Mouse (Mus musculus) urinary bladder, adult 2 months (tissue): Measurements from ENCODE around the gene Mup20. TPM values are rescaled to one million over a fixed set of nuclear protein-coding genes. Genes with fewer than 3 reads are reported as not detected.
"Not testable (repeated sequence)": the region's sequence is repeated elsewhere in the genome, so short reads cannot be mapped to it uniquely, and the experiment has no call there.

Experiments used
- DNase-seq: peaks from one replicate; pipeline ENCODE4 v3.0.0; 2022; ENCODE audit warnings: low spot score
- polyA plus RNA-seq: library from polyadenylated mRNA; depleted of rRNA; stranded (reverse); fragments of >200 nt; gene quantifications from 2 replicates; pipeline ENCODE4 v1.2.3, GENCODE M21; 2012; rRNA removed

Gene Mup20
- polyA plus RNA-seq, result not detected in 2 replicates

DNA sequence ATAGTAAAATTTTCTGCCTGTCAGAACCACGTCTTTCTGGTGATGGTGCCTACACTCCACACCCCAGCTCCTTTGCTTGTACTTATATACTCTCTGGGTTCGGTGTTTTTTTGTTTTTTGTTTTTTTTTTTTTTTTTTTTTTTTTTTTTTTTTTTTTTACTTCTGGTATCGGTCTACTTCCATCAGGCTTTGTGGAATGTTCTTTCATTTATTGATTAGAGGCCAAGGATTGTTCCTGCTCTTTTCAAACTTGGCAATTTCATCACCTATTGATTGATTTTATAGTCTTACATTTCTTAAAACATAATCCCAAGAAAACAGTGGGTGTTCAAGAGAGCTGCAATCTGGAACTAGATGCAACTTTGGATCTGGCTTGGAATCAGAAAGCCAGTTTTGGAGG is at the start of gene Mup20:
Gene Mup20 (minus strand): TSS at position 101 of the 400 bp plus-strand sequence.
- DNase-seq, result not testable (repeated sequence)

DNA sequence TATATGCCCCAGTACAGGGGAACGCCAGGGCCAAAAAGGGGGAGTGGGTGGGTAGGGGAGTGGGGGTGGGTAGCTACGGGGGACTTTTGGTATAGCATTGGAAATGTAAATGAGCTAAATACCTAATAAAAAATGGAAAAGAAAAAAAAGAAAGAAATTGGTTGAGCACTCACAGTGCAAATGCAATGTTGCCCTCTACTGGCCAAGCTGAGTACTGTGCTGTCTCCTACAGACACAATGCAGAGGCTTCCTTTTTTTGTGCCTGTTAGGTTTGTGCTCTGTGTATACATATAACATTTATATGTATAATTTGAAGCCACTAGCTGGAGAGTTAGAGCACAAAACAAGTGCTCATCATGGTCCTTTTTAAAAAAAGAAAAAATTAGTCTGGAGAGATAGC is 49.4 kb upstream of the Mup20 start:
- not testable (repeated sequence) for DNase-seq

DNA sequence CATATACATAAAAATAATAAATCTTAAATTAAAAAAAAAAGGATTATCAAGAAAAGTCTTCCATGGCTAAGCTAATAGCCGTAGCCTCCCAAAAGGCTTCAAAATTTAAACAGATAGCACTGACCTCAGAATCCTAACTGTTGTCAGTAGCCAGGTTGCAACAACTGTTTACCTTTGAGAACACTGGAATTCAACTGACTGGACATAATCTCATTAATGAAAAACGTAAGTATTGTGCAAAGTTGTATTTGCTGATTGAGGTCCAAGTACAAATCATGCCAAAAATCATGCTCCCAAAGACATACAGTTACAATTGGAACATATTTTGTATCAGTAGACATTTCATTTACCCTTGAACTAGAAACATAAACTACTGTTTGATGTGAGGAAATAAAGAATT is 34.0 kb upstream of the Mup20 start:
- DNase-seq, result no peak

DNA sequence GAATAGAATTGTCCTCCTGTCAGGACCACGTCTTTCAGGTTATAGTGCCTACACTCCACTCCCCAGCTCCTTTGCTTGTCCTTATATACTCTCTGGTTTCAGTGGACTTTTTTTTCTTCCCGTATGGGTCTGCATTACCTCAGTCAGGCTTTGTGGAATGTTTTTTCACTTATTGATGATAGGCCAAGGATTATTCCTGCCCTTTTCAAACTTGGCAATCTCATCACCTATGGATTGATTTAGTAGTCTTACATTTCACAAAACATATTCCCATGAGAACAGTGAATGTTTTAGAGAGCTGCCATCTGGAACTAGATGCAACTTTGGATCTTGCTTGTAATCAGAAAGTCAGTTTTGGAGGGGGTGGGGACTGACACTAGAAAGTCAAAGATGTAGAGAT is 33.3 kb upstream of the Mup20 start, which contains the start of gene Mup3:
Gene Mup3 (minus strand): TSS at position 102 of the 400 bp plus-strand sequence.
- DNase-seq, result no peak

DNA sequence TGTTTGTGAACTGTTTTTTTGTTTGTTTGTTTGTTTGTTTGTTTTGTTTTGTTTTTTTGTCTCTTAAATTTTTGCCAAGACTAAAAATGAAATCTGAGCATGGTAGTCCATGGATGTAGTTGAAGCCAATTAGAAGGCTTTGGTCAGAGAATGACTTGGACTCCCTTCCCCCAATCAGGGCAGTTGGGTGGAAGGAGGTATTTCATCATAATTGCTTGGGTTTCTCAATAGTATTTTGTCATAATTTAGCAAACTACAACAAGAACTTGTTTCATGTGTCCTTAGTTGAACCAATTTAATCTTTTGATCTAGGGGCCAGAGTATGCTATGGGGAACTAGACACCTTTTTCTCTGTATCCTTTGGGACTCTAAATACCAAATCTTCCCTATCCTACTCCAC is 28.8 kb upstream of the Mup20 start:
- DNase-seq, result no peak

DNA sequence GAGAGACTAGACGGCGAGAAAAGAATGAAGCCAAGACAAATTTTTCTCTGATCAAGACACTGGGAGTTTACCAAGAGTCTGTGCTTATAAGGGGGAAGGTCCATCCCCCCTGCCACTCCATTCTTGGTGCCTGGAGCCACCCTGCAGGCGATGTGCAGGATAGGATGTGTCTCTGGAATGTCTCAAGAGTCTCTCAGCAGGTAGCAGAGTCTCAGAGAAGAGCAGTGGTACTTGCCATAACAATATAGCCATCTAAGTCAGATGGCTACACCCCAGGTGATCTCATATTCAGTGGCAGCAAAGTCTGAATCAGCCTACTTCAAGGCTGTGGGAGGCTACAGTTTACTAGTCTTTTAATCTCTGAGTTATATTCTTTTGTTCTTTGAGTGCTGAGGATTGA is 21.2 kb upstream of the Mup20 start:
- DNase-seq, result no peak

DNA sequence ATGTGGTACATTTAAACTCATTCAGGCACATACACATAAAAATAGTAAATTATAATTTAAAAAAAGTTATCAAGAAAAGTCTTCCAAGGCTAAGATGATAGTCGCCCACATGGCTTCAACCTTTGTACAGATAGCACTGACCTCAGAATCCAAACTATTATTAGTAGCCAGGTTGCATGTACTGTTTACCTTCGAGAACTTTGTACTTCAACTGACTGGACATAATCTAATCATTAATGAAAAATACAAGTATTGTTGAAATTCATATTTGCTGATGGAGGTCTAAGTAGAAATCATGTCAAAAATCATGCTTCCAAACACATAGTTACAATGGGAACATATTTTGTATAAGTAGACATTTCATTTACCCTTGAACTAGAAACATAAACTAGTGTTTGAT is 822 bp upstream of the Mup20 start:
- not testable (repeated sequence) for DNase-seq

DNA sequence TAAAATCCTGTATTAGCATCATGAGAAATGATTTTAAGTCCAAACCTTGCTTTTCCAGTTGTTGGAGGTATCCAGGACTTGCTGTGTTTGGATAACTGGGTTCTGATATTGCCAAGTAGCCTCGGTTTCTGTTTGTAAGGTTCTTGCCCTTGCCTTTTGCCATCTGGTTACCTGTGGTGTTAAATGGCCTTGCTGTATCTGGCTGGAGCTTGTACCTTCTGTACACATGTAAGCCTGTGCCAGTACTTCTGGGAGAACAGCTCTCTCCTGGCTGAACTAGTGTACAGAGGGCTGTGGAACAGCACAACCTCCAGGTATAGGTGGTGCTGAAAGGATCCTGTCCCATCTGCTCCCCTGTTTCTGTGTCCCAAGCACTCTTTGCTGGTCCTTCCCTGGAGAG is 27.7 kb downstream of the Mup20 start:
- no peak for DNase-seq

DNA sequence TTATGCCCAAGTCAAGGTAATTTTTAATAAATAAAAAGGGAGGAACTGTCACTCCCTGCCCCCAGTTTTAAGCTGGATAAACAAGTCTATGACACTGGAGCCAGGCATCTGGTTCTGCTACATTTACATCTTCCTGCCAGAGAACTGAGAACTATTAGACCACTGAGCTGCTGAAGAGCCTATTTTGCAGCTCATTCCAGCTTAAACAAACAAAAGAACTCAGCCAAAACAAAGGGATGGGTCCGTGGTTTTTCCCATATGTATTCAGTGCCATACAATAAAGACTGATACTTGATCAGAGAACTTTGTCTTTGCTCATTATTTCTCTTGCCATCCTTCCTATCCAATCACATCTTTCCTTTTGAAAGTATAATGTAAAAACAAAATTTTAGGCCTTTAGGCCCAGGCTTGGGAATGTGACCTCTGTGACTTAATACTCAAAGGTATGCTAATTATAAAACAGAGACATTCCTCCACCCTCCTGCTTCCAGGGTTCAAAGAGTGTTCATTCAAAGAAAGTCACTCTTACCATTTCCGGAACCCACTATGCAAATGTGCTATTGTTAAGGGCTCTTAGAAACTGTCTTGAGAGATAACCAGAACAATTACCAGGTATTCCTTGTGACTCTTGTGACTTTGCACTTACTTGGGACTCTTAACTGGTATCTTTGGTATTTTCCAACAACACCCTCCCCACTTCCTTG is 29.6 kb downstream of the Mup20 start:
- DNase-seq, result no peak

DNA sequence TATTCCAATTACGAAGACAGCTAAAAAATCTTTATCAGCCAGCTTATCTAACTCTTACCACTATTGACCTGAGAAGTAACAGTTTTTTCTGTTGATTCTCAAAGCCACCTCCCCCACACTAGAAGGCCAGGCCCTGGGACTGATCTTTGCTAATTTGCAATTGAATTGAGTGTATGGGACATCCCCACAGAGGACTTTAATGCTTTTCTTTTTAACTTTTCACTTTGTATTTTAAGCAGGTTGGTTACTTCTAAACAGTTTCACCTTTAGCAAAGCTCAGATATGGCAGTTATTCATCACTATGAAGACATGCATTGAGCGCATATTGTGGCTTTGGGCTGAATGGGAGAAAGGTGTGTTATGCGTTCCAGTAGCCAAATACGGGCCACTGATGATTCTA is 30.3 kb downstream of the Mup20 start:
- no peak for DNase-seq

DNA sequence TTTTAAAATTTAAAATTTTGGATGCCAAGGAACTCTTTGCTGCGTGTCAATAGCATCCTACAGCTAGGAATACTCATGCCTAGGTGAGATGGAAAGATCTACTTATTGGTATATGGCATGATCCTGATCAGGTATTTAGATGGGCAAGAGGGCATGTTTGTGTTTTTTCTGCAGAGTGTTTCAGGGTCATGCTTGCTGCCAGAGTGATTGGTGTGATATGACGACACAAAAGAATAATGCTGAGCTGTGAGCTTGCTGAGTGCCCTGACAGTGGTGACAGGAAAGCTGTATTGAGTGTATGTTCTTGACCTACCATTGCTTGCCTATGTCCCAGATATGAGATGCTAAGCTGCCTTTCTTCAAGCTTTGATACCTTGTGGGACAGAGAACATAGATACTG is 30.8 kb downstream of the Mup20 start:
- no peak for DNase-seq

DNA sequence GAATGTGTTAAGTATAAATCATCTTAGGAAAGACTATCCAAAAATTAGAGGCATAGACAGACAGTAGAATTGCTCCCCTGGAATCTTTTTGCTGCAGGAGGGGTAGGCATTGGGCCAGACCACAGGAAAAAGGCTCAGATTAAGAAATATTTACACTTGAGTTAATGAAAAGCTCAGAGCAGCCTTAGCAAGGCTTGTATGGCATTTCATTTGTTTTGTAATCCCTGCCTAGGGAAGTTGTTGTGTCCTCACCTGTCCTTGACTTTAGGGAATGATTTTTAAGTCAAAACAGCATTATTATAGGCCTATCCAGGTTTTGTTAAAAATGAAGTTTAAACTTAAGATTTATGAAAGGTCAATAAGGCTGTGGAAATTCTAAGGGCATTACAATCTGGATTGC is 33.4 kb downstream of the Mup20 start:
- DNase-seq, result not testable (repeated sequence)

Other genes with a start within 250 kb of the Mup20 start
- gene Mup5, start 218.9 kb downstream of the Mup20 start, polyA plus RNA-seq, result not detected in 2 replicates
- 0.41 and 0.52 TPM in 2 replicates for gene Mup3, start 33.2 kb upstream of the Mup20 start, polyA plus RNA-seq
- not detected in 2 replicates for gene Mup21, start 96.7 kb upstream of the Mup20 start, polyA plus RNA-seq
- 5.8 and 6.1 TPM in 2 replicates for gene Zfp37, start 176.9 kb upstream of the Mup20 start, polyA plus RNA-seq
- gene Slc31a2, start 208.4 kb upstream of the Mup20 start, polyA plus RNA-seq, result 26.4 and 27.9 TPM in 2 replicates